Mouse (Mus musculus) 3T3-L1 (cell line): ENCODE measurements at regions not wholly inside any gene's neighbourhood (a gene's known extent, or its start where the extent isn't known, plus 50 kb on each side); places are given as distances from the start of the nearest gene placed in this dataset.
A peak's percentile ranks its signal among the peaks of the same experiment; 100 is the strongest.
"Not testable (repeated sequence)": the region's sequence is repeated elsewhere in the genome, so short reads cannot be mapped to it uniquely, and the experiment has no call there.

Source experiments
- DNase-seq: peaks from one replicate; pipeline ENCODE4 v3.0.0-alpha.2; 2015; ENCODE audit warnings: low read depth, low spot score

- no peak for DNase-seq
Measured at GRCm38 (mm10) chr1:23034271-23034670, 67.8 kb downstream of the 4933415F23Rik start.

- no peak for DNase-seq
Measured at GRCm38 (mm10) chr1:23023536-23023935, 78.5 kb downstream of the 4933415F23Rik start.

- DNase-seq: no peak
Measured at GRCm38 (mm10) chr1:23007784-23008490, 94.1 kb downstream of the 4933415F23Rik start.

GRCm38 (mm10) chr1:23004882-23005281 lies 97.2 kb downstream of the 4933415F23Rik start:
- DNase-seq: no peak

GRCm38 (mm10) chr1:22996665-22997064 lies 105.4 kb downstream of the 4933415F23Rik start:
- no peak for DNase-seq

- peak; percentile 2 for DNase-seq
Measured at GRCm38 (mm10) chr1:22989521-22990221, 112.4 kb downstream of the 4933415F23Rik start.

GRCm38 (mm10) chr1:22987521-22987920 lies 114.5 kb downstream of the 4933415F23Rik start:
- no peak for DNase-seq

GRCm38 (mm10) chr1:22984276-22984675 lies 117.8 kb downstream of the 4933415F23Rik start:
- DNase-seq: not testable (repeated sequence)

- DNase-seq: no peak
Measured at GRCm38 (mm10) chr1:22974917-22975316, 127.1 kb downstream of the 4933415F23Rik start.

- DNase-seq: no peak
Measured at GRCm38 (mm10) chr1:22943995-22944394, 138.2 kb upstream of the Rims1 start.

- no peak for DNase-seq
Measured at GRCm38 (mm10) chr1:22939816-22940215, 134.0 kb upstream of the Rims1 start.

GRCm38 (mm10) chr1:22931147-22931896 lies 125.5 kb upstream of the Rims1 start:
- DNase-seq: no peak

GRCm38 (mm10) chr1:22902992-22903391 lies 97.2 kb upstream of the Rims1 start:
- DNase-seq: no peak

- no peak for DNase-seq
Measured at GRCm38 (mm10) chr1:22901018-22901625, 95.3 kb upstream of the Rims1 start.

- no peak for DNase-seq
Measured at GRCm38 (mm10) chr1:22895099-22895498, 89.3 kb upstream of the Rims1 start.

- DNase-seq: no peak
Measured at GRCm38 (mm10) chr1:22862985-22863384, 57.2 kb upstream of the Rims1 start.
